Mouse (Mus musculus) large intestine, adult 2 months (tissue): ENCODE measurements around the gene Clcn6. TPM values are rescaled to one million over a fixed set of nuclear protein-coding genes. Genes with fewer than 3 reads are reported as not detected.
"Not testable (repeated sequence)": the region's sequence is repeated elsewhere in the genome, so short reads cannot be mapped to it uniquely, and the experiment has no call there.

Experiments used
- DNase-seq: peaks from one replicate; pipeline ENCODE4 v3.0.0-alpha.2; 2012; ENCODE audit warnings: low read depth, low spot score
- WGBS: fragments of 180-500 bp; shearing (Covaris S2); methylation state at CpG from one replicate; pipeline ENCODE4 v1.1.7; 2018; 5-methylcytosine and 5-hydroxymethylcytosine counted together
- polyA plus RNA-seq: library from polyadenylated mRNA; depleted of rRNA; stranded (reverse); fragments of >200 nt; gene quantifications from 2 replicates; pipeline ENCODE4 v1.2.3, GENCODE M21; 2012

The Clcn6 gene
- polyA plus RNA-seq, 1 experiment = 2.4 TPM

- no peak for DNase-seq
- WGBS = 88% methylated on average over 8 of the region's 8 CpGs
Observed at GRCm38 (mm10) chr4:148067346-148067745, 28.7 kb upstream of the Clcn6 start.

- no peak for DNase-seq
- 58% methylated on average over 9 of the region's 9 CpGs for WGBS
Observed at GRCm38 (mm10) chr4:148066401-148066744, 27.8 kb upstream of the Clcn6 start.

DNA sequence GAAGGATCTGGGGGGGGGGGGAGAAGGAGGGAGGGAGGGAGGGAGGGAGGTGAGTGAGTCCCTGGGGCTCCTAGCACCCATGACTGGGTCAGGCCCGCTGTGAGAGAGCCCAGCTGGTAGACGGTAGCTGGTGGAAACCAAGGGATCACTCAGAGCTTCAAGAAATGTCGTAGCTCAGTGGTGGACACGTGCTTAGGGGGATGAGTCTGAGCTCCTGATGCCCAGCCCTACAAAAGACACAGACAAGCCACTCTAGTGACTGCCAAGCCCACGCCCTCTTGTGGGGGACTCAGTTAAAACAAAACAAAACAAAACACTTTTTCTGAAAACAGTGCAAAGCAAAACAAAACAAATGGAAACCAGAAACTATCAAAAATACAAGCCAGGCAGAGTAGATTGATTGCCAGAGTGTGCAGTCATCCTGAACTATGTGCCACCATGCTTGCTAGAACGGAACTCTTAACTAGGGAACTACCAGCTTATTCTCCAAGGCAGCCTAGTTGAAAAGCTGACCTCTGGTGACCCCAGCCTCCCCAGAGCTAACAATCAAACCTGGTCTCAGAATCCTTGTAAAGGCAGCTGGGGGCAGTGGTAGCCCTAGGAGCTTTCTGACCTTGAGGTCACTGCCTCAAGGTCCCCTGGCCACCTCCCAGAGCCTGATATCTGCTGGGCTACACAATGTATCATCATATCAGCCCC lies 27.2 kb upstream of the Clcn6 start:
- DNase-seq = no peak
- WGBS = 45% methylated on average over 6 of the region's 6 CpGs

GRCm38 (mm10) chr4:148061086-148061480 lies 22.5 kb upstream of the Clcn6 start:
- 75% methylated on average over 9 of the region's 9 CpGs for WGBS

GRCm38 (mm10) chr4:148060120-148061085 lies 21.8 kb upstream of the Clcn6 start:
- DNase-seq = no peak
- 41% methylated on average over 13 of the region's 13 CpGs for WGBS

More at GRCm38 (mm10) chr4:148061086-148061480, 22.5 kb upstream of the Clcn6 start:
- no peak for DNase-seq

- 88% methylated on average over 6 of the region's 6 CpGs for WGBS
- no peak for DNase-seq
Observed at GRCm38 (mm10) chr4:148058993-148059392, 20.4 kb upstream of the Clcn6 start.

DNA sequence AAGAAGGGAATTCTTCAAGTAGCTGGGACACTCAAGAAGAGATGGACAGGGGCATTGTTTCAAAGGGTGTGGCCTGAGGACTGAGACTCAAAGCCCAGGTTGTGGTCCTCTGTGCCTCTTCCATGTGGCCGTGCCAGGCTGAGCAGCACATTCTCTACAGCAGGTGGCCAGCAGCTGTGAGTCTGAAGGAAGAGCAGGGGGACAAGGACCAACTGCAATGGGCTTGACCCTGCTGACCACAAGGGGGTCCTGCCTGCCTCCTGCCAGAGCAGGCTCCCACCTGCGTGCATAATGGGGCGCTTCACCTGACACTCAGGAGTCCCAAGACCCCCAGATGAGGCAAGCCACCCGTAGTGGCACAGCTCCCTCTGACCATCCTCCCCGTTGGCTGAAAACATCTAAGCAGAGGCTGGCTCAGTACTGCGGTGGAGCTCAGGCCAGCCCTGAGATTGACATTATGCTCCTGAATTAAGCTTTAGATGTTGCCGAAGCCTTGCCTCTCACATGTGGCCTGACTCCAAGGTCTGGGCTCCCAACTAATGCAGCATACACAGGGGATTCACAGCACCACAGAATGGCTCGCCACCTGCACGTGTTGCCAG lies 19.7 kb upstream of the Clcn6 start:
- DNase-seq = no peak
- 92% methylated on average over 9 of the region's 9 CpGs for WGBS

DNA sequence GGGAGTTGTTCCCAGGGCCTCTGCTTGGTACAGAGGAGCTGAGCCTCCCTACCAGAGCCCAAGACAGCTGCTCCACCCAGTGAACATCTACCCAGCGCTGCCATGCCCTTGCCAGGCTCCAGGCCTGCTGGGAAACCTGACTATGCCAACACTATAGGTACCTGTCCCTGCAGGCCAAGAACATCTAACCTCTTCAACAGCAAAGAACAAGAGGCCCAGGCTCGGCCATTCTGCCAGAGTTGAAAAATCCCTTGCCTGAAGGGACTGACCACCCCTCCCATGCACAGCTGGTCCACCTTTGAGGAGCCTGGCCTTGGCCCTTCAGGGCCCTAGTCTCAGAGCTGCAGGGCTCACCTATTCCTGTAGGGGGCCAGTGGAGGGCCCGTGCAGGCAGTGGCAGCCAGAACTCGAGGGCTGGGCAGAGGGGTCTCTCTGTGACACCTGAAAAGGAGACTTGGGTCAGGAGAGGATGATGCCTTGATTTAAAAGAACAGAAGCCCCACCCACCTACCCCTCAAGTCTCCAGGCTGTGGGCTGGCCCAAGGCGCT lies 19.1 kb upstream of the Clcn6 start:
- no peak for DNase-seq
- WGBS = 78% methylated on average over 5 of the region's 5 CpGs

DNA sequence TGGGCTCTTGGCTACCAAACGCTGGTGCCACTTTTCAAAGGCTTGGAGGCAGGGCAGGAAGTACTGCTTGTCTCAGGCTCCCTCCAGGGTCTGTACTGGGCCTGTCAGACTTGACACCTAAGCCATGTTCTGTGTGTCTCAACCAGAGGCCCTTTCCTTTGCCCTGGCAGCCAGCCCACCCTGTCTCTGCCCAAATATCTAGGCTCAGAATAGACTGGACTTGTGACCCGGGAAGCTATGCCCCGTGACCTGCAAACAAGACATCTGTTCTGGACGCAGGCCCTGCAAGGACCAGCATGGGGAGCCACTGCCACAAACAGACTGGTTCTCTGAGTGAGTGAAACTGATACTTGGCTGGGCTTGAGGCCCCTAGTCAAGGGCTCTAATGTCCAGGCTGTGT lies 18.2 kb upstream of the Clcn6 start:
- WGBS = 81% methylated on average over 4 of the region's 4 CpGs
- DNase-seq = no peak

DNA sequence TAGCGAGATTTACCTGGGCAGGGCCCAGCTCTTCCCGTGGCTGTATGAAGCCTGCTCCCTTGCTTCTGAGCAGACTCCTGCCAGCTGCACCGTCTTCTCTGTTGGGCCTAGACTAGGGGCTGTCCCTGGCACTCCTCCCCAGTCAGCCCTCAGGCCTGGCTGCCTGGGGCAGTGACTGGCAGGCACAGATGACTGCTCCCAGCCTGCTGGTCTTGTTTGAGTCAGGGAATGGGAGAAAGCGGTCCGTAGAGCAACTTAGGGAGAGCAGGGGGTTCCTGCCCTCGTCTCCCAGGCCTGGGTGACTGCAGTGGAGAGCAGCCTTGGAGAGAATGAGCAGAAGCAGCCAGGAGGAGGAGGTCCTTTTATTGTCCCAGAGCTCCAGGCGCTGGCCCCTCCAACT lies 17.6 kb upstream of the Clcn6 start:
- DNase-seq = no peak
- WGBS = 86% methylated on average over 7 of the region's 7 CpGs

GRCm38 (mm10) chr4:148054961-148055695 lies 16.5 kb upstream of the Clcn6 start:
- DNase-seq = no peak
- WGBS = 93% methylated on average over 21 of the region's 21 CpGs

DNA sequence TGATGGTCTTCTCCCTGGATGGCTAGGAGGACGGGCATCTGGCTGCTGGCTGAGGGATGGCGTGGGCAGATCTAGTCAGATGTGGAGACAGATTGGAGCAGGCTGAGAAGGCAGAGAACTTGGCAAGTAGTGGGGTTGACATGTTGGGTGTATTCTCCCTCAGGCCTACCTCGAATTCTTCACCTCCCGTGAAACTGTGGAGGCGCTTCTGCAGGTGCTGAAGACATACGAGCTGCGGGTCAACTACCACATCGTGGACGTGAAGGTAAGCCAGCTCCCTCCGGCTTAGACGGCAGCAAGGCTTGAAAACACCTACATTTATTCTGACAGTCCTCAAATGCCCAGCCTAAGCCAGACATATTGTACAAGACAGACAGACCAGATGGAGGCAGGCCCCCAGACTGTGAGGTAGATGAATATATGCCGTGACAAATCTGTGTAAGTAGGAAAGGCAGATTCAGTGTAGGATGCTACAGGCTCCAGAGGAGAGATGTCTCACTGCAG lies 14.8 kb upstream of the Clcn6 start:
- 92% methylated on average over 12 of the region's 12 CpGs for WGBS
- no peak for DNase-seq

DNA sequence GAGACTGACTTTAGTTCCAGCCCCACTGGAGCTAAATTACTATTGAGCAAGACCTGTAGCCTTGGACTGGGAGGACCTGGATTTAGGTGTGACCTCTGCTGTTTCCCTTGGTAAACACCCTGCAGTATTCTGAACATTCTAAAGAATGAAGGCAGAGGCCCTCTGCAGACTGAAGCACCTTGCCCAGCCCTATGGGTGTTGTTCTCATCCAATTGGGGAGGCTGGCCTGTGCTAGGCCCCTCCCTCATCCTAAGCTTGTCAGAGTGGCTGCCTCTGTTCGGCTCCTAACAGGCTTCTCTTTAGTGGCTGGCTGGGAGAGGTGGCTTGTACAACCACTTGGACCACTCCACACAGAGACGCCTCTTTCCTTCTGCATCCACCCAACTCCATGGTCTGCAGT lies 14.4 kb upstream of the Clcn6 start:
- no peak for DNase-seq
- 59% methylated on average over 2 of the region's 2 CpGs for WGBS

GRCm38 (mm10) chr4:148051886-148052285 lies 13.3 kb upstream of the Clcn6 start:
- DNase-seq = no peak
- 93% methylated on average over 11 of the region's 11 CpGs for WGBS

- 75% methylated on average over 13 of the region's 13 CpGs for WGBS
- DNase-seq = no peak
Observed at GRCm38 (mm10) chr4:148051046-148051776, 12.6 kb upstream of the Clcn6 start.

DNA sequence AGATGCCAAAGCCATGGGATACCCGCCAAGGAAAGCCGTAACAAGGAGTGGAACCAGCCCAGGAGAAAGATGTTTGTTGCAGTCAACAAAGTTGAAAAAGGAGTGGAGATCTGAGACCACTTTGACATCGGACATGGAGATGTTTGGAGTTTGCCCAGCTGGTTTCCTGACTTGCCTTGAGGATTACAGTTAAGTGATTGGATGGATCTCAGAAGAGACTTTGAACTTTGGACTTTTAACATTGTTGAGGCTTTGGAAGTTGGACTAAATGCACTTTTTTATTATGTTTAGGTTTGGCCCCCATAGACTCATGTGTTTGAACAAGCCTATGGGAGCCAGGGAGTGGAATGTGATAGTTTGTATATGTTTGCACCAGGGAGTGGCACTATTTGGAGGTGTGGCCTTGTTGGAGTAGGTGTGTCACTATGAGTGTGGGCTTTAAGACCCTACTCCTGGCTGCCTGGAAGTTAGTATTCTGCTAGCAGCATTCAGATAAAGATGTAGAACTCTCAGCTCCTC lies 11.8 kb upstream of the Clcn6 start:
- not testable (repeated sequence) for DNase-seq
- WGBS = 48% methylated on average over 3 of the region's 3 CpGs

- WGBS = 67% methylated on average over 4 of the region's 4 CpGs
- no peak for DNase-seq
Observed at GRCm38 (mm10) chr4:148046450-148047031, 7.9 kb upstream of the Clcn6 start.

GRCm38 (mm10) chr4:148044113-148044512 lies 5.5 kb upstream of the Clcn6 start:
- WGBS = 94% methylated on average over 2 of the region's 2 CpGs

More at GRCm38 (mm10) chr4:148044113-148044512, 5.5 kb upstream of the Clcn6 start:
- no peak for DNase-seq
